Mouse (Mus musculus): ENCODE measurements at regions not wholly inside any gene's neighbourhood (a gene's known extent, or its start where the extent isn't known, plus 50 kb on each side); places are given as distances from the start of the nearest gene placed in this dataset.

DNA sequence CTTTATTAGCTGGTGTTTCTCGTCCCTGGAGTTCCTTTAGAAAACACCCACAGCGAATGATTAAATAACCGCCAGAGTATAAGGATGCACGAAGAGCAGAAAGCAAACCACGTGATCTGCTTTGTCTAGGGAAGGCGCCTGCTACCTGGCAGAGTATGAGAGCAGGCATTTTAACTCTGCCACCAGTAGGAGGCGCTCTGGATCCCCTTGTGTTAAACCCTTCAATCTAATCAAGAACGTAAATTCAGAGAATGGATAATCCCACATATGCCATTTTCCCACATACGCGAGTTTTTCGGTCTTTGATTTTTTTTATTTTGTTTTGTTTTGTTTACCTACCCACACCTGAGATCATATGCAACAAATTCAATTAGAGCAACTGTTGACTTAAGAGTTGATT lies 376.1 kb upstream of the Jmjd1c start:
- TF ChIP-seq EP300 (IDR thresholded peaks at IDR 0.05; ENCODE audit: low read depth) = no peak
- no peak for TF ChIP-seq CTCF (IDR thresholded peaks at IDR 0.05; ENCODE audit: low read depth)

Measured in liver, embryonic 14.5 days (tissue).